Mouse (Mus musculus) fat pad, adult 2 months (tissue): ENCODE measurements around the gene Ube2d3.
"Not testable (repeated sequence)": the region's sequence is repeated elsewhere in the genome, so short reads cannot be mapped to it uniquely, and the experiment has no call there.

Experiments used
- DNase-seq: peaks from one replicate; pipeline ENCODE4 v3.0.0-alpha.2; 2011; ENCODE audit warnings: low read depth, low spot score; ENCODE audit errors: extremely low read depth

Gene Ube2d3

GRCm38 (mm10) chr3:135487803-135488202 lies 49.9 kb downstream of the Ube2d3 start:
- DNase-seq = no peak

- DNase-seq = no peak
Observed at GRCm38 (mm10) chr3:135489865-135490520, 52.0 kb downstream of the Ube2d3 start.

- no peak for DNase-seq
Observed at GRCm38 (mm10) chr3:135491102-135491501, 53.2 kb downstream of the Ube2d3 start.

GRCm38 (mm10) chr3:135493320-135493719 lies 55.4 kb downstream of the Ube2d3 start:
- not testable (repeated sequence) for DNase-seq

- DNase-seq = not testable (repeated sequence)
Observed at GRCm38 (mm10) chr3:135497956-135498355, 60.0 kb downstream of the Ube2d3 start.

- no peak for DNase-seq
Observed at GRCm38 (mm10) chr3:135498891-135499290, 60.9 kb downstream of the Ube2d3 start.

- no peak for DNase-seq
Observed at GRCm38 (mm10) chr3:135503160-135503559, 65.2 kb downstream of the Ube2d3 start.

- no peak for DNase-seq
Observed at GRCm38 (mm10) chr3:135505369-135505909, 67.5 kb downstream of the Ube2d3 start.

- DNase-seq = no peak
Observed at GRCm38 (mm10) chr3:135505916-135506482, 68.0 kb downstream of the Ube2d3 start.

GRCm38 (mm10) chr3:135507506-135507905 lies 69.6 kb downstream of the Ube2d3 start:
- DNase-seq = no peak

- no peak for DNase-seq
Observed at GRCm38 (mm10) chr3:135508191-135508590, 70.2 kb downstream of the Ube2d3 start.

- DNase-seq = no peak
Observed at GRCm38 (mm10) chr3:135510372-135510771, 72.4 kb downstream of the Ube2d3 start.

GRCm38 (mm10) chr3:135511683-135512082 lies 73.7 kb downstream of the Ube2d3 start:
- DNase-seq = no peak

GRCm38 (mm10) chr3:135513270-135513669 lies 75.3 kb downstream of the Ube2d3 start:
- DNase-seq = no peak

GRCm38 (mm10) chr3:135513800-135514425 lies 76.0 kb downstream of the Ube2d3 start:
- no peak for DNase-seq

GRCm38 (mm10) chr3:135515246-135515645 lies 77.3 kb downstream of the Ube2d3 start:
- no peak for DNase-seq

GRCm38 (mm10) chr3:135516891-135517290 lies 78.9 kb downstream of the Ube2d3 start:
- DNase-seq = no peak
